Mouse (Mus musculus) spleen, adult 2 months (tissue): Measurements from ENCODE around the gene Itpr1. TPM values are rescaled to one million over a fixed set of nuclear protein-coding genes. Genes with fewer than 3 reads are reported as not detected.

ENCODE experiments used
- DNase-seq, 2 experiments: peaks; one replicate each; pipeline versions ENCODE4 v3.0.0 to v3.0.0-alpha.2; 2012 to 2021; ENCODE audit warnings: low spot score in 2 of 2, low read depth in 1 of 2
- H3K27ac ChIP-seq: fragments of 200-500 bp; 2 replicates; pipeline ENCODE4 v1.5.1; 2012; ENCODE audit warnings: low read length, inconsistent platforms; ENCODE audit not compliant: insufficient read depth
- H3K27me3 ChIP-seq: fragments of 200-500 bp; 2 replicates; pipeline ENCODE4 v1.6.1; 2012; ENCODE audit warnings: mild to moderate bottlenecking, moderate library complexity, low read length, inconsistent platforms; ENCODE audit not compliant: control insufficient read depth, insufficient read depth
- H3K36me3 ChIP-seq: fragments of 200-500 bp; 2 replicates; pipeline ENCODE4 v1.6.1; 2012; ENCODE audit warnings: mild to moderate bottlenecking, low read length, inconsistent platforms; ENCODE audit not compliant: control insufficient read depth, insufficient read depth
- H3K4me1 ChIP-seq: fragments of 200-500 bp; 2 replicates; pipeline ENCODE4 v1.6.1; 2011; ENCODE audit warnings: inconsistent platforms; ENCODE audit not compliant: control insufficient read depth, insufficient read depth, insufficient read length
- H3K4me3 ChIP-seq: fragments of 200-500 bp; 2 replicates; pipeline ENCODE4 v1.5.1; 2011; ENCODE audit warnings: mild to moderate bottlenecking, inconsistent platforms; ENCODE audit not compliant: insufficient read depth, insufficient read length; ENCODE audit errors: extremely low read depth
- CTCF ChIP-seq: fragments of 200-500 bp; IDR thresholded peaks from 2 replicates; pipeline ENCODE4 v1.5.1; 2011; ENCODE audit warnings: mild to moderate bottlenecking, inconsistent platforms; ENCODE audit not compliant: insufficient read depth, insufficient read length, insufficient replicate concordance; ENCODE audit errors: extremely low read depth
- POLR2A ChIP-seq: fragments of 200-500 bp; IDR thresholded peaks from 2 replicates; pipeline ENCODE4 v1.6.1; 2011; ENCODE audit warnings: low read depth, low read length, inconsistent platforms
- WGBS: fragments of 180-500 bp; shearing (Covaris S2); methylation state at CpG from one replicate; pipeline ENCODE4 v1.1.7; 2018; 5-methylcytosine and 5-hydroxymethylcytosine counted together
- polyA plus RNA-seq: library from polyadenylated mRNA; depleted of rRNA; stranded (reverse); fragments of >200 nt; gene quantifications from 2 replicates; pipeline ENCODE4 v1.2.3, GENCODE M21; 2012

The Itpr1 gene
- polyA plus RNA-seq, 1 experiment, result 17.9 TPM

DNA sequence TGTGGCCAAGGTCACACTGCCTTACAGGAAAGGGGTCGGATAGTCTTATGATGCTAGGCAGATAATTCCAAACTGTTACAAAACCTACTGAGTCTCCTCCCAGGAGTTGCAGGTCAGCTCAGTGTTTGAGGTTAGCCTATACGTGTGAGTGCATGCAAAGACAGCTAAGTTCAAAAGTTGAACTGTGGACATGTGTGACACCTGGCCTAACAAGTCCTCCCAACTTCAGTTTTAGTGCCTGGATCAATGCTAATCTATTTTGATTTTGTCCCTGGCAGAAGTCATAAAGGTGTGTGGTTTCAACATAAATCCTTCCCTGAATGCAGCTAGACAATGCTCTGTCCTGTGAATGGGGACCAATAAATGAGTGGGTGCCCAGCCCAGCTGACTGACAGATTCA, 167.3 kb downstream of the Itpr1 start:
- Histone ChIP-seq H3K36me3 (peaks cover 51% of the 10 kb centered on the region), H3K27ac (no peak overlapping the region), H3K4me1 (no peaks in the 10 kb centered on the region), H3K4me3 (no peak overlapping the region), H3K27me3 (no peaks in the 10 kb centered on the region)
- 85% methylated on average over 2 of the region's 2 CpGs for WGBS
- no peak for TF ChIP-seq POLR2A
- no peak for TF ChIP-seq CTCF
- no peak for DNase-seq

DNA sequence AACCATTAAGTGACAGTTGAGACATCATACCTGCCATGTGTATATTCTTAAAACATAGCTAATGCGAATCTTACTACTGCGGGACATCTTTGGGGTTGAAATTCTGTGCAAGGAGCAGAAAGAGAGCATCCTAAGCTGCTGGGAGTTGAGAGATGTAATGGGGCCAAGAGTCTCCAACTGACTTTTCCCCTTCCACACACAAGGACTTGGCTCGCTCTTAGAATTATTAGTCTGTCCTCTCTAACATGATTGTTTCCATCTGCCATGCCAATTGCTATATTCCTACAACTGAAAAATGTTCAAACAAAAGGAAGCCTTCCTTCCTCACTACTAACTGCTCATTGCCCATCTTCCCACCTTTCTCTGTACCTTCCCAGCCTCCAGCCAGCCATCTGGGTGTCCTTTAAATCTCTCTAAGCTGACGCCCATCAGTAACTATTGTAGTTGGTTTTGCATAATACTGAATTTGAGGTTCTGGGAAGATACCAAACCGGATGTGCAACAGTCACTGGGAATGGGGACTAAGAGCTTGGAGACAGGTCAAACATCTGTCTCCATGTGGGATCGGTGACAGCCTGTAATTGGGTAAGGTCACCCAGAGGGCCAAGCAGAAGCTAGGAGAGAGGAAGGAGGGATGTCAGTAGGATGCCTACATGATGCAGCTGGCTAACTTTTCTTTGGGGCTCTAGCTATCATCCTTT, 177.9 kb downstream of the Itpr1 start:
- TF ChIP-seq POLR2A (no peak), CTCF (no peak)
- 93% methylated on average over 6 of the region's 6 CpGs for WGBS
- Histone ChIP-seq H3K4me1 (no peaks in the 10 kb centered on the region), H3K36me3 (peaks cover 42% of the 10 kb centered on the region), H3K27me3 (no peaks in the 10 kb centered on the region), H3K27ac (no peak overlapping the region), H3K4me3 (no peak overlapping the region)
- no peak for DNase-seq

GRCm38 (mm10) chr6:108393131-108393530, 180.2 kb downstream of the Itpr1 start:
- Histone ChIP-seq H3K27me3 (no peaks in the 10 kb centered on the region), H3K4me3 (no peak overlapping the region), H3K27ac (no peak overlapping the region), H3K36me3 (peaks cover 46% of the 10 kb centered on the region), H3K4me1 (no peaks in the 10 kb centered on the region)
- WGBS, result 92% methylated on average over 8 of the region's 8 CpGs
- DNase-seq, result no peak
- TF ChIP-seq CTCF, result no peak
- TF ChIP-seq POLR2A, result no peak

DNA sequence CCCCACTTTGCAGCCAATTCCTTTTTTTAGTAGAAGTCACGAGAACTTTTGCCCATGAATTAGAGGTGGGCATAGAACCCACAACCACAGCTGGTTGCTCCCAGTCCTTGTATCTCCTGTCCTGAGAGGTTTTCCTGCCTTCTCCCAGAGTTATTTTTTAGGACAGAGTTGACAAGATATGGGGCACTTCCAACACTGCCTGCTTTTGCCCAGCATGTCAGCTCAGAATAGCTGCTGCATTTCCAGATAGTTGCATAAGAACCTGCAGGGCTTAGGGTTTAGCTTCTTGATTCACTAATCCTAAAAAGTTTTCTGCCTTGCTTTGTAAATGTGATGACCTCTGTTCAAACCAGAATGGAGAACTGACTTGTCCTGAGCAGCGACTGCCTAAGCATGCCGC, 185.1 kb downstream of the Itpr1 start:
- 86% methylated on average over 3 of the region's 3 CpGs for WGBS
- peaks cover 35% of the 10 kb centered on the region for H3K36me3 ChIP-seq
- no peak overlapping the region for H3K27ac ChIP-seq

DNA sequence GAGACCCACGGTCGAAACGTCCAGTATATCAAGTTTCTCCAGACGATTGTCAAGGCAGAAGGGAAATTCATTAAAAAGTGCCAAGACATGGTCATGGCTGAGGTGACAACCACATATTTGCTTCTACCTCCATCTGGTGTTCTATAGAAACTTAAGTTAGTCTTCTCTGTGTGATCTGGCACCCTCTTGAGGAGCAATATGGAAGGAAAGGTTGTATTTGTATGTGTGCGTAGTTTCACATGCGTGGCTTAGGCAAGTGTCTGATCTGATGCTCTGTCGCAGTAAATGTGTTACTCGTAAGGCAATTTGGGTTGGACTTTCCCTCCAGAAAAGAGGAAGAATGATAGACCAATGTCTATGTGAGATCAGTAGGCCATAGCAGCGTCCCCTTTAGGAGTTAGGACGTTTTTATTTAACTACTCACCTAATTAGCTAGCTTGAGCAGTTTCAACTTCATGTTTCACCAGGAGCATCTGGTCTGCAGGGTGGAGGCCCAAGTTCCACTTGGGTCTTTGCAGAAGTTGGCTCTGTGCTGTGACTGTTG, 188.6 kb downstream of the Itpr1 start:
- DNase-seq, result peak in 1 of 2 experiments; percentile 14
- no peaks in the 10 kb centered on the region for H3K4me1 ChIP-seq
- 77% methylated on average over 10 of the region's 10 CpGs for WGBS
- no peak overlapping the region for H3K27ac ChIP-seq
- H3K27me3 ChIP-seq, result no peaks in the 10 kb centered on the region
- peaks cover 36% of the 10 kb centered on the region for H3K36me3 ChIP-seq
- H3K4me3 ChIP-seq, result no peak overlapping the region
- TF ChIP-seq POLR2A (no peak), CTCF (no peak)

More for the DNA sequence above, 185.1 kb downstream of the Itpr1 start:
- TF ChIP-seq POLR2A (no peak), CTCF (no peak)
- Histone ChIP-seq H3K27me3 (no peaks in the 10 kb centered on the region), H3K4me1 (no peaks in the 10 kb centered on the region), H3K4me3 (no peak overlapping the region)
- no peak for DNase-seq

GRCm38 (mm10) chr6:108404736-108405135, 191.8 kb downstream of the Itpr1 start:
- TF ChIP-seq CTCF, result no peak
- no peak for TF ChIP-seq POLR2A
- Histone ChIP-seq H3K36me3 (peaks cover 27% of the 10 kb centered on the region), H3K27me3 (no peaks in the 10 kb centered on the region), H3K4me1 (no peaks in the 10 kb centered on the region), H3K27ac (no peak overlapping the region), H3K4me3 (no peak overlapping the region)
- WGBS, result 88% methylated on average over 8 of the region's 8 CpGs
- DNase-seq, result no peak

DNA sequence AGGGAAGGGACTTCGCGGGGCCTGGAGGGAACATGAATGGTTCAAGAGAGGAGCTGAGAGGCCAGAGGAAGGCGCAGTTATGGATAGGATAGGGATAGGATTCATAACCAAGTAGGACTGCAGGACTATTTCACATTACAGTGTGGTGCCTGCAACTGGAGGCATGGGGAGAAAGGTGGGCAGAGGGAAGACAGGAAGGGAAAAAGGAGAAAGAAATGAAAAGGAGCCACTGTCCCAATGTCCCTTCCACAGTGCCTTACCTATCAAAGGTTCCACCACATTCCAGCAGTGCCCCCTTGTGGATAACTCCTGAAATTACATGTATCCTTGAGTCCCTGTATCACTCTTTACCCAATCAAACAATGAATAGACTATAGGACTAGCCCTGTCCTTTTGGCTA, 195.2 kb downstream of the Itpr1 start:
- peak; percentile 34; the same call in 1 of the 2 replicates for TF ChIP-seq CTCF
- no peak for TF ChIP-seq POLR2A
- 92% methylated on average over 3 of the region's 3 CpGs for WGBS
- DNase-seq, result peak; percentile 21 to 25
- no peak overlapping the region for H3K27ac ChIP-seq
- H3K27me3 ChIP-seq, result no peaks in the 10 kb centered on the region
- H3K4me1 ChIP-seq, result no peaks in the 10 kb centered on the region
- no peak overlapping the region for H3K4me3 ChIP-seq
- peaks cover 32% of the 10 kb centered on the region for H3K36me3 ChIP-seq
